Mouse (Mus musculus): Measurements from ENCODE around the gene Aox2. TPM values are rescaled to one million over a fixed set of nuclear protein-coding genes. Genes with fewer than 3 reads are reported as not detected.

Gene Aox2
- 0.05 TPM in 2 replicates for polyA plus RNA-seq (2015; fragmentation: Nextera tagmentation; extraction: Ambion mirVana)

DNA sequence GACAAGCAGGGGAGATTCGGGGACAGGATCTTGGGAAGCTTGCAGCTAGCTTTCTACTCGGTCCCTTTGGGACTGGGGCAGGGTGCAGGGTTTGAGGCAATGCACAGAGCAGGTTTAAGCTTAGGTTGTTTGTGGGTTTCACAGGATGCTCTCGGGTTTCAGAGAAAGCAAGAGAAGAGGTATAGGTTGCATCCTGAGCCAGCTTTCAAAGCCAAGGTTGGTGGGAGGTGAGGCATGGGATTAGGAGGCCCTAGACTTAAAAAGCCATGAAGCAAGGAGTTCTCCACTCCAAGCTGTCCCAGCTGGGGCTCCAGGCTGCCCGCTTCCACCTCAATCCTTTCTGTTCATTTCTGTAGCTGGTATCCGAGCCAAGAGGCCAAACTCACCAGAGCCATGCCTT is at the start of gene Aox2:
Gene Aox2, plus strand, starts transcription at position 301 of the 400 bp plus-strand sequence.
- Histone ChIP-seq H3K4me2 (no peak within 1 kb of the TSS), H3K9me3 (no peaks in the 10 kb centered on the region), H3K36me3 (no peaks in the 10 kb centered on the region), H3K9ac (no peak within 1 kb of the TSS), H3K27me3 (no peaks in the 10 kb centered on the region), H3K4me3 (no peak within 1 kb of the TSS), H3K4me1 (replicated peaks) (0 out of 2 replicates have a peak, but pooled peaks cover 3% of the 10 kb centered on the region), H3K27ac (no peak within 1 kb of the TSS)
- 71% methylated on average over 5 of the region's 5 CpGs for WGBS
- no peak for ATAC-seq (ENCODE audit: low FRiP score)

GRCm38 (mm10) chr1:58228916-58229315 is 49.2 kb upstream of the Aox2 start:
- Histone ChIP-seq H3K9me3 (no peaks in the 10 kb centered on the region), H3K4me3 (no peak overlapping the region), H3K36me3 (no peaks in the 10 kb centered on the region), H3K27me3 (no peaks in the 10 kb centered on the region), H3K4me2 (no peak overlapping the region), H3K9ac (no peak overlapping the region), H3K4me1 (replicated peaks) (no peaks in the 10 kb centered on the region), H3K27ac (no peak overlapping the region)
- no peak for ATAC-seq (ENCODE audit: low FRiP score)

GRCm38 (mm10) chr1:58229774-58230173 is 48.4 kb upstream of the Aox2 start:
- H3K9ac ChIP-seq: no peak overlapping the region
- ATAC-seq (ENCODE audit: low FRiP score): no peak
- H3K4me3 ChIP-seq: no peak overlapping the region
- no peak overlapping the region for H3K4me2 ChIP-seq
- no peaks in the 10 kb centered on the region for H3K4me1 ChIP-seq (replicated peaks)
- H3K36me3 ChIP-seq: no peaks in the 10 kb centered on the region
- H3K9me3 ChIP-seq: no peaks in the 10 kb centered on the region
- H3K27ac ChIP-seq: no peak overlapping the region
- 91% methylated on average over 4 of the region's 4 CpGs for WGBS
- no peaks in the 10 kb centered on the region for H3K27me3 ChIP-seq

- Histone ChIP-seq H3K4me1 (replicated peaks) (no peaks in the 10 kb centered on the region), H3K9me3 (no peaks in the 10 kb centered on the region), H3K27me3 (no peaks in the 10 kb centered on the region), H3K4me3 (no peak overlapping the region), H3K9ac (no peak overlapping the region), H3K27ac (no peak overlapping the region), H3K36me3 (no peaks in the 10 kb centered on the region), H3K4me2 (no peak overlapping the region)
- 48% methylated on average over 5 of the region's 5 CpGs for WGBS
- ATAC-seq (ENCODE audit: low FRiP score): no peak
Observed at GRCm38 (mm10) chr1:58230542-58230941, 47.6 kb upstream of the Aox2 start.

DNA sequence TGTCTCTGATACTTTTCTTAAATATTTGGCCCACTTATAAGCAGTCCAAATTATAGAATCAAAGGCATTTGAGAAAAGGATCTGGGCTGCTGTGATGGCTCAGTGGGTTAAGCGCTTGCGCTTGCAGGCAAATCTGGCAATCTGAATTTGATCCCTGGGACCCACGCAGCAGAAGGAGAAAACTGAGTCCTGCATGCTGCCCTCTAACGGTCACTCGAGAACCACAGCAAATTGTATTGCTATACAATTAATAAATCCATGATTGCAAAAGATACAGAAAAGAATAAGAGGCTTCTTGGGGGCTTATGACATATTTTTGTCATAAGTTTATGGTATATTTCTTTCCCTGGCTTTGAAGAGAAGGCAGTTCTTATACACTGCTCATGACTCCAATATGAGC is 42.7 kb upstream of the Aox2 start:
- Histone ChIP-seq H3K9me3 (no peaks in the 10 kb centered on the region), H3K27me3 (no peaks in the 10 kb centered on the region), H3K27ac (no peak overlapping the region), H3K9ac (no peak overlapping the region), H3K4me2 (no peak overlapping the region), H3K4me1 (replicated peaks) (no peaks in the 10 kb centered on the region), H3K36me3 (no peaks in the 10 kb centered on the region), H3K4me3 (no peak overlapping the region)
- 51% methylated on average over 5 of the region's 5 CpGs for WGBS
- no peak for ATAC-seq (ENCODE audit: low FRiP score)

DNA sequence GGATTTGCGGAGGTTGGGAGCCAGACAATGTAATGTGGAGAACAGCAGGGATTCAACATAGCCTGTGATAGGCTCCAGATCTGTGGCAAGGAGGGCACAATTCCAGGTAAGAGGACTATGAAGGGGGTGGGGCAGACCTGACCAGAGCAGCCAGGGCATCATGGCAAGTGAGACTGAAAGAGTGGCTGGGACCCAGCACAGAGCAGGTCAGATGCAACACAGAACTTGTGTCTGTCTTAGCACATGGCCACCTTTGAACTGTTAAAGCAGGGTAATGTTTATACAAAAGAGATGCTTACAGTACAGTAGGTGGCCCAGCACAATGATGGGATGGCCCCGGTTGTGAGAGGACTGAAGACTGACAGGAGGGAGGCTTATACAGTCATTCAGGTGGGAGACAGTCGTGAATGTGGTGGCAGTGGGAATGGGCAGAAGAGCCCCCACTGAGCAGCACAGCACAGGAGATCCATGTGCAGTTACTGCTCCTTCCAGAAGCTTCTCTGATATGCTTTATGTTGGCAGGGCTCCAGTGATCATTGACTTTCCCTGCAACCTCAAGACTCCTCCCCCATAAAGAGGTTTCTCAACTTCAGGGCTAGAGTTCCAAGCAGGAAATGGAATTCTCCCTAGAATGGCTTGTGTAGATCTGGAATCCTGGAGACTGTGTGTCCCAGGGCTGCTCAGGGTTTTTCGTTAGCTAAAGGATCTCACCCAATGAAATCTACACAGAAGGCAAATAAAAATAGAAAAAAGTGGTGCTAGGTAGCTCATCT is 40.4 kb upstream of the Aox2 start:
- Histone ChIP-seq H3K4me2 (no peak overlapping the region), H3K9me3 (no peaks in the 10 kb centered on the region), H3K9ac (no peak overlapping the region), H3K27ac (no peak overlapping the region), H3K4me3 (no peak overlapping the region), H3K36me3 (no peaks in the 10 kb centered on the region), H3K4me1 (replicated peaks) (no peaks in the 10 kb centered on the region), H3K27me3 (no peaks in the 10 kb centered on the region)
- WGBS: 78% methylated on average over 4 of the region's 4 CpGs
- ATAC-seq (ENCODE audit: low FRiP score): no peak

DNA sequence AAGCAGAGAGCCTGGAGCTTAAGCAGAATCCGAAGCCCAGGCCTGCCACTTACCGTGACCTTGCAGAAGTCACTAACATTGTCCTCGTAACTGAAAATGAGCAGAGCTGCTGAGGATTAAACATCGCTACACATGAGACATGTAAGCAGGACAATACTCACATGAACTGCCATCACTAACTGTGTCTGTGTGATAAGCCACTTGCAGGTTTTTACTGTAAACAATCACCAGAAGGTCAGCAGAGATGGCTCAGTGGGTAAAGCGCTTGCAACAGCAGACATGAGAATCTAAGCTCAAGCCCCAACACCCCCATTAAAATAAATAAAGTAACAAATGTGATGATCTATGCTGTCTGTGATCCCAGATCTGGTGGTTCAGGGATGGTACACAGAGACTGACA is 39.7 kb upstream of the Aox2 start:
- ATAC-seq (ENCODE audit: low FRiP score): no peak
- no peak overlapping the region for H3K4me2 ChIP-seq
- no peak overlapping the region for H3K9ac ChIP-seq
- no peaks in the 10 kb centered on the region for H3K9me3 ChIP-seq
- H3K4me3 ChIP-seq: no peak overlapping the region
- H3K36me3 ChIP-seq: no peaks in the 10 kb centered on the region
- H3K27me3 ChIP-seq: no peaks in the 10 kb centered on the region
- no peaks in the 10 kb centered on the region for H3K4me1 ChIP-seq (replicated peaks)
- H3K27ac ChIP-seq: no peak overlapping the region
- WGBS: 93% methylated on average over 5 of the region's 5 CpGs

- 97% methylated on average over 9 of the region's 9 CpGs for WGBS
- Histone ChIP-seq H3K36me3 (no peaks in the 10 kb centered on the region), H3K27ac (no peak overlapping the region), H3K9me3 (no peaks in the 10 kb centered on the region), H3K4me2 (no peak overlapping the region), H3K4me3 (no peak overlapping the region), H3K27me3 (no peaks in the 10 kb centered on the region), H3K9ac (no peak overlapping the region), H3K4me1 (replicated peaks) (no peaks in the 10 kb centered on the region)
- no peak for ATAC-seq (ENCODE audit: low FRiP score)
Observed at GRCm38 (mm10) chr1:58238961-58239360, 39.2 kb upstream of the Aox2 start.

DNA sequence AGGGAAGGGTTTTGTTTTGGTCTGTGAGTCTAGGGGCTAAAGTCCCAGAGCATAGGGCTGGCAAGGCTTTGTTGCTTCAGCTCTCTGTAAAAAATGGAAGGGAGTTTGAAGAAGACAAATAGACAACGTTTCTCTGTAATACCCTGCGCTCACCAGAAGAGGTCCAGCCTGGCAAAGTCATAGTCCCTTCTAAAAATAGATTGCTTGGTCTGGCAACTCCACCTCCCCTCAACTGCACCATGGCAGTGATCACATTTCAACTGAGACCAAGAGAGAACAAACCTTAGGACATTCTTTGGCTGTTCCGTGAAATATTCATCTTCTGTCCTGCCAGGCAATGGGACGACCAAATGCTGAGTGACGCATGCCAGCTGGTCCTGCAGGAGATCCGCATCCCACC is 37.8 kb upstream of the Aox2 start:
- Histone ChIP-seq H3K9ac (no peak overlapping the region), H3K27me3 (no peaks in the 10 kb centered on the region), H3K4me3 (no peak overlapping the region), H3K27ac (no peak overlapping the region), H3K4me1 (replicated peaks) (no peaks in the 10 kb centered on the region), H3K9me3 (no peaks in the 10 kb centered on the region), H3K36me3 (no peaks in the 10 kb centered on the region), H3K4me2 (no peak overlapping the region)
- WGBS: 73% methylated on average over 6 of the region's 6 CpGs
- ATAC-seq (ENCODE audit: low FRiP score): no peak

DNA sequence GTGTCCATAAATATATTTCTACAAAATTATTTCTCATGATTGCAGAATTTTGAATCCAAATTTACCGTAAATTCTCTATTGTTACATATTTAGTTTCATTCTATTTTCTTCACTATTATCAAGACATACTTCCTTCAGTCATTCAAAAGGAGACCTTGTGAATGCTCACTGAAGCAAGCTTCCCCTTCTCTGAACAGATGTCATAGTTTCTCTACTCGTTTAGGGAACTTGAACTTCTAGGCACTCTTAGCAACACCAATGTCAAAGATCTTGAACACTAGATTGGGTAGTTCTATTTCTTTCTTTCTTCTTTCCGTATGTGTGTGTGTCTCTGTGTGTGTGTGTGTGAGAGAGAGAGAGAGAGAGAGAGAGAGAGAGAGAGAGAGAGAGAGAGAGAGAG is 33.6 kb upstream of the Aox2 start:
- whole genome bisulfite sequencing: 77% methylated on average over 3 of the region's 3 CpGs
- H3K4me2 ChIP-seq: no peak overlapping the region
- H3K27me3 ChIP-seq: no peaks in the 10 kb centered on the region
- no peaks in the 10 kb centered on the region for H3K9me3 ChIP-seq
- no peak overlapping the region for H3K9ac ChIP-seq
- H3K36me3 ChIP-seq: no peaks in the 10 kb centered on the region
- H3K27ac ChIP-seq: no peak overlapping the region
- no peak overlapping the region for H3K4me3 ChIP-seq
- no peak for ATAC-seq (ENCODE audit: low FRiP score)
- H3K4me1 ChIP-seq (replicated peaks): no peaks in the 10 kb centered on the region

- H3K27me3 ChIP-seq: no peaks in the 10 kb centered on the region
- no peak for ATAC-seq (ENCODE audit: low FRiP score)
- no peak overlapping the region for H3K4me3 ChIP-seq
- WGBS: 80% methylated on average over 1 of the region's 1 CpGs
- H3K9me3 ChIP-seq: no peaks in the 10 kb centered on the region
- H3K27ac ChIP-seq: no peak overlapping the region
- H3K4me2 ChIP-seq: no peak overlapping the region
- H3K36me3 ChIP-seq: no peaks in the 10 kb centered on the region
- H3K4me1 ChIP-seq (replicated peaks): no peaks in the 10 kb centered on the region
- H3K9ac ChIP-seq: no peak overlapping the region
Observed at GRCm38 (mm10) chr1:58248518-58248917, 29.6 kb upstream of the Aox2 start.

DNA sequence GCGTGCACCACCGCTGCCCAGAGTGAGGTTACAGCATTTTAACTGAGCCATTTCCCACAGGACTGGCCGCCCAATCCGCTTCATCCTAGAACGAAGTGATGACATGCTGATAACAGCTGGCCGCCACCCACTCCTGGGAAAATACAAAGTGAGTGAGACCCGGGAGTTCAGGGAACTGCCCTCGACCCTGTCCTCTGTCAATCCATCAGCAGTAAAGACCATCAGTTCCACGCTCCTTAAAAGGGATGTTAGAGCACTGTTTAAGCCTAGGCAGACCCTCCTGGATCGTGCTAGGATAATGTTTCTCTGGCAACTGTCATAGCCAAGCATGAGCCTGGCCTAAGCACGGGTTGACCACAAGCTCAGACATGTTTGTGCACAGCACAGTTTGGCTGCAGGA is 24.7 kb upstream of the Aox2 start:
- no peak overlapping the region for H3K9ac ChIP-seq
- H3K27ac ChIP-seq: no peak overlapping the region
- no peak overlapping the region for H3K4me2 ChIP-seq
- ATAC-seq (ENCODE audit: low FRiP score): no peak
- H3K27me3 ChIP-seq: no peaks in the 10 kb centered on the region
- H3K4me1 ChIP-seq (replicated peaks): no peaks in the 10 kb centered on the region
- H3K36me3 ChIP-seq: no peaks in the 10 kb centered on the region
- no peak overlapping the region for H3K4me3 ChIP-seq
- WGBS: 68% methylated on average over 11 of the region's 11 CpGs
- H3K9me3 ChIP-seq: no peaks in the 10 kb centered on the region

- WGBS: 85% methylated on average over 10 of the region's 10 CpGs
- Histone ChIP-seq H3K36me3 (no peaks in the 10 kb centered on the region), H3K4me3 (no peak overlapping the region), H3K27me3 (no peaks in the 10 kb centered on the region), H3K4me1 (replicated peaks) (no peaks in the 10 kb centered on the region), H3K27ac (no peak overlapping the region), H3K9me3 (no peaks in the 10 kb centered on the region), H3K9ac (no peak overlapping the region), H3K4me2 (no peak overlapping the region)
- no peak for ATAC-seq (ENCODE audit: low FRiP score)
Observed at GRCm38 (mm10) chr1:58257195-58257991, 20.7 kb upstream of the Aox2 start.

Measured in hindbrain, embryonic 13.5 days (tissue).